Mouse (Mus musculus) liver, embryonic 14.5 days (tissue): Measurements from ENCODE around the gene Fut8.

Experiments used
- CTCF ChIP-seq: IDR thresholded peaks from 2 replicates; pipeline ENCODE4 v1.5.1; 2016; ENCODE audit warnings: antibody characterized with exemption, low read depth, control low read depth
- EP300 ChIP-seq: IDR thresholded peaks from 2 replicates; pipeline ENCODE4 v1.6.1; 2016; ENCODE audit warnings: antibody characterized with exemption, low read depth

DNA sequence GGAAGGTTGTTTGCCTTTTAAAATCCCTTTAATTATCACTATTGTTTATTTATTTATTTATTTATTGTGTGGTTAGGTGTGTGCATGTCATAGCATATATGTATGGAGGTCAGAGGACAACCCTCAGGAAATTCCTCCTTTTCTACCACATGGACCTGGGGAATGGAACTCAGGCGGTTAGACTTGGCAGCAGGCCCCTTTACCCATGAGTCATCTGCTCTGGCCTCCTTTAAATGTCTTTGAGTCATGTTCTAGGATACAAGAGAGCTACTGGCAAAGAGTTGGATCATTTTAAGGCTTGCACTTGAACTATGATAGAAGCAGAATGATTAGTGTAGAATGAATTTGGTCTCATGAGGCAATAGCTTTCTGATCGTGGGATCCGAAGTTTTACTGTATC, 14.3 kb upstream of the Fut8 start:
- no peak for TF ChIP-seq EP300
- TF ChIP-seq CTCF = no peak
